Mouse (Mus musculus): ENCODE results near the gene Asb6. TPM values are rescaled to one million over a fixed set of nuclear protein-coding genes. Genes with fewer than 3 reads are reported as not detected.

Gene Asb6
- polyA plus RNA-seq, 1 experiment from 2014 or later, result 27.1 TPM

- H3K4me2 ChIP-seq (replicated peaks; ENCODE audit: low read depth, low read length), result peak overlapping the region; percentile 21
- H3K36me3 ChIP-seq (ENCODE audit: control insufficient read depth, insufficient read depth, low read length), result peaks cover 11% of the 10 kb centered on the region
- H3K27ac ChIP-seq (ENCODE audit: low read length), result peak overlapping the region; percentile 49; the same call in 1 of the 2 replicates
- whole genome bisulfite sequencing, result 51% methylated on average over 5 of the region's 5 CpGs
- peaks cover 17% of the 10 kb centered on the region for H3K4me1 ChIP-seq (ENCODE audit: control insufficient read depth, insufficient read depth, low read length)
- peak overlapping the region; percentile 10; the same call in 1 of the 2 replicates for H3K4me3 ChIP-seq (ENCODE audit: low read depth, low read length)
- H3K9me3 ChIP-seq (ENCODE audit: control insufficient read depth, low read depth, low read length), result no peaks in the 10 kb centered on the region
- ATAC-seq (ENCODE audit: insufficient number of reproducible peaks, insufficient read depth, low FRiP score, low read depth), result no peak
- H3K27me3 ChIP-seq (ENCODE audit: control insufficient read depth, insufficient read depth, low read length), result no peaks in the 10 kb centered on the region
- H3K9ac ChIP-seq (replicated peaks; ENCODE audit: low read depth, low read length), result no peak overlapping the region
These were observed 20.6 kb downstream of the Asb6 start for GRCm38 (mm10) chr2:30809503-30809902.

- peaks cover 7% of the 10 kb centered on the region for H3K36me3 ChIP-seq (ENCODE audit: control insufficient read depth, insufficient read depth, low read length)
- WGBS, result 1% methylated on average over 10 of the region's 10 CpGs
- no peak for ATAC-seq (ENCODE audit: insufficient number of reproducible peaks, insufficient read depth, low FRiP score, low read depth)
- no peaks in the 10 kb centered on the region for H3K9me3 ChIP-seq (ENCODE audit: control insufficient read depth, low read depth, low read length)
- H3K4me3 ChIP-seq (ENCODE audit: low read depth, low read length), result peak overlapping the region; percentile 61
- peak overlapping the region; percentile 44 for H3K27ac ChIP-seq (ENCODE audit: low read length)
- no peaks in the 10 kb centered on the region for H3K27me3 ChIP-seq (ENCODE audit: control insufficient read depth, insufficient read depth, low read length)
- H3K4me1 ChIP-seq (ENCODE audit: control insufficient read depth, insufficient read depth, low read length), result peaks cover 17% of the 10 kb centered on the region
- peak overlapping the region; percentile 96 for H3K4me2 ChIP-seq (replicated peaks; ENCODE audit: low read depth, low read length)
- H3K9ac ChIP-seq (replicated peaks; ENCODE audit: low read depth, low read length), result peak overlapping the region; percentile 67
These were observed 21.9 kb downstream of the Asb6 start for GRCm38 (mm10) chr2:30808296-30808655.

GRCm38 (mm10) chr2:30807648-30808295, 22.4 kb downstream of the Asb6 start, which contains the start of gene Ntmt1:
TSS of gene Ntmt1 (plus strand) at chr2:30807826.
- peak within 1 kb of the TSS; percentile 75 for H3K27ac ChIP-seq (ENCODE audit: low read length)
- H3K4me3 ChIP-seq (ENCODE audit: low read depth, low read length), result peak within 1 kb of the TSS; percentile 61
- H3K27me3 ChIP-seq (ENCODE audit: control insufficient read depth, insufficient read depth, low read length), result no peaks in the 10 kb centered on the region
- H3K9ac ChIP-seq (replicated peaks; ENCODE audit: low read depth, low read length), result peak within 1 kb of the TSS; percentile 67
- no peaks in the 10 kb centered on the region for H3K9me3 ChIP-seq (ENCODE audit: control insufficient read depth, low read depth, low read length)
- WGBS, result under 1% methylated on average over 43 of the region's 44 CpGs
- peaks cover 17% of the 10 kb centered on the region for H3K4me1 ChIP-seq (ENCODE audit: control insufficient read depth, insufficient read depth, low read length)
- ATAC-seq (ENCODE audit: insufficient number of reproducible peaks, insufficient read depth, low FRiP score, low read depth), result peak; percentile 99
- H3K4me2 ChIP-seq (replicated peaks; ENCODE audit: low read depth, low read length), result peak within 1 kb of the TSS; percentile 96
- H3K36me3 ChIP-seq (ENCODE audit: control insufficient read depth, insufficient read depth, low read length), result peaks cover 3% of the 10 kb centered on the region; the same call in 1 of the 2 replicates

- peak; percentile 8; the same call in 1 of the 2 replicates for ATAC-seq (ENCODE audit: insufficient number of reproducible peaks, insufficient read depth, low FRiP score, low read depth)
- peaks cover 3% of the 10 kb centered on the region; the same call in 1 of the 2 replicates for H3K36me3 ChIP-seq (ENCODE audit: control insufficient read depth, insufficient read depth, low read length)
- WGBS, result 8% methylated on average over 28 of the region's 28 CpGs
- peak overlapping the region; percentile 75; the same call in 1 of the 2 replicates for H3K27ac ChIP-seq (ENCODE audit: low read length)
- H3K9ac ChIP-seq (replicated peaks; ENCODE audit: low read depth, low read length), result no peak overlapping the region; the same call in 1 of the 2 replicates
- peak overlapping the region; percentile 61 for H3K4me2 ChIP-seq (replicated peaks; ENCODE audit: low read depth, low read length)
- H3K4me1 ChIP-seq (ENCODE audit: control insufficient read depth, insufficient read depth, low read length), result peaks cover 17% of the 10 kb centered on the region
- peak overlapping the region; percentile 61 for H3K4me3 ChIP-seq (ENCODE audit: low read depth, low read length)
- no peaks in the 10 kb centered on the region for H3K27me3 ChIP-seq (ENCODE audit: control insufficient read depth, insufficient read depth, low read length)
- H3K9me3 ChIP-seq (ENCODE audit: control insufficient read depth, low read depth, low read length), result no peaks in the 10 kb centered on the region
These were observed 22.9 kb downstream of the Asb6 start for GRCm38 (mm10) chr2:30807147-30807647.

- Histone ChIP-seq H3K4me3 (ENCODE audit: low read depth, low read length) (no peak overlapping the region), H3K4me1 (ENCODE audit: control insufficient read depth, insufficient read depth, low read length) (peaks cover 19% of the 10 kb centered on the region), H3K36me3 (ENCODE audit: control insufficient read depth, insufficient read depth, low read length) (no peaks in the 10 kb centered on the region), H3K27me3 (ENCODE audit: control insufficient read depth, insufficient read depth, low read length) (0 out of 2 replicates have a peak, but pooled peaks cover 4% of the 10 kb centered on the region), H3K9ac (replicated peaks; ENCODE audit: low read depth, low read length) (no peak overlapping the region), H3K4me2 (replicated peaks; ENCODE audit: low read depth, low read length) (no peak overlapping the region), H3K9me3 (ENCODE audit: control insufficient read depth, low read depth, low read length) (no peaks in the 10 kb centered on the region), H3K27ac (ENCODE audit: low read length) (no peak overlapping the region)
- WGBS, result 91% methylated on average over 2 of the region's 2 CpGs
- ATAC-seq (ENCODE audit: insufficient number of reproducible peaks, insufficient read depth, low FRiP score, low read depth), result no peak
These were observed 24.1 kb downstream of the Asb6 start for GRCm38 (mm10) chr2:30805983-30806382.

GRCm38 (mm10) chr2:30803604-30804003, 26.5 kb downstream of the Asb6 start, which contains the start of gene 1700001O22Rik:
TSS of gene 1700001O22Rik (minus strand) at chr2:30803661.
- H3K36me3 ChIP-seq (ENCODE audit: control insufficient read depth, insufficient read depth, low read length), result no peaks in the 10 kb centered on the region
- no peak within 1 kb of the TSS for H3K9ac ChIP-seq (replicated peaks; ENCODE audit: low read depth, low read length)
- H3K9me3 ChIP-seq (ENCODE audit: control insufficient read depth, low read depth, low read length), result no peaks in the 10 kb centered on the region
- no peak for ATAC-seq (ENCODE audit: insufficient number of reproducible peaks, insufficient read depth, low FRiP score, low read depth)
- peaks cover 9% of the 10 kb centered on the region for H3K4me1 ChIP-seq (ENCODE audit: control insufficient read depth, insufficient read depth, low read length)
- WGBS, result 81% methylated on average over 3 of the region's 3 CpGs
- no peak within 1 kb of the TSS for H3K27ac ChIP-seq (ENCODE audit: low read length)
- 0 out of 2 replicates have a peak, but pooled peaks cover 4% of the 10 kb centered on the region for H3K27me3 ChIP-seq (ENCODE audit: control insufficient read depth, insufficient read depth, low read length)
- no peak within 1 kb of the TSS for H3K4me2 ChIP-seq (replicated peaks; ENCODE audit: low read depth, low read length)
- no peak within 1 kb of the TSS for H3K4me3 ChIP-seq (ENCODE audit: low read depth, low read length)

- Histone ChIP-seq H3K4me1 (ENCODE audit: control insufficient read depth, insufficient read depth, low read length) (peaks cover 12% of the 10 kb centered on the region; the same call in 1 of the 2 replicates), H3K9ac (replicated peaks; ENCODE audit: low read depth, low read length) (peak overlapping the region; percentile 57), H3K36me3 (ENCODE audit: control insufficient read depth, insufficient read depth, low read length) (no peaks in the 10 kb centered on the region), H3K4me2 (replicated peaks; ENCODE audit: low read depth, low read length) (peak overlapping the region; percentile 98), H3K27me3 (ENCODE audit: control insufficient read depth, insufficient read depth, low read length) (0 out of 2 replicates have a peak, but pooled peaks cover 4% of the 10 kb centered on the region), H3K4me3 (ENCODE audit: low read depth, low read length) (peak overlapping the region; percentile 41), H3K9me3 (ENCODE audit: control insufficient read depth, low read depth, low read length) (no peaks in the 10 kb centered on the region), H3K27ac (ENCODE audit: low read length) (no peak overlapping the region)
- whole genome bisulfite sequencing, result under 1% methylated on average over 77 of the region's 77 CpGs
- 0 out of 2 replicates have a peak, but pooled peaks have one; percentile 40 for ATAC-seq (ENCODE audit: insufficient number of reproducible peaks, insufficient read depth, low FRiP score, low read depth)
These were observed 28.9 kb downstream of the Asb6 start for GRCm38 (mm10) chr2:30801067-30801852.

- 34% methylated on average over 7 of the region's 7 CpGs for WGBS
These were observed 29.5 kb downstream of the Asb6 start for GRCm38 (mm10) chr2:30800671-30801066.

More at GRCm38 (mm10) chr2:30800671-30801066, 29.5 kb downstream of the Asb6 start:
- H3K4me3 ChIP-seq (ENCODE audit: low read depth, low read length), result peak overlapping the region; percentile 41; the same call in 1 of the 2 replicates
- no peaks in the 10 kb centered on the region for H3K9me3 ChIP-seq (ENCODE audit: control insufficient read depth, low read depth, low read length)
- peaks cover 17% of the 10 kb centered on the region for H3K4me1 ChIP-seq (ENCODE audit: control insufficient read depth, insufficient read depth, low read length)
- no peaks in the 10 kb centered on the region for H3K36me3 ChIP-seq (ENCODE audit: control insufficient read depth, insufficient read depth, low read length)
- no peak for ATAC-seq (ENCODE audit: insufficient number of reproducible peaks, insufficient read depth, low FRiP score, low read depth)
- H3K27me3 ChIP-seq (ENCODE audit: control insufficient read depth, insufficient read depth, low read length), result 0 out of 2 replicates have a peak, but pooled peaks cover 4% of the 10 kb centered on the region
- peak overlapping the region; percentile 98 for H3K4me2 ChIP-seq (replicated peaks; ENCODE audit: low read depth, low read length)
- no peak overlapping the region for H3K27ac ChIP-seq (ENCODE audit: low read length)
- H3K9ac ChIP-seq (replicated peaks; ENCODE audit: low read depth, low read length), result peak overlapping the region; percentile 57
